Mouse (Mus musculus) C2C12 (cell line): ENCODE measurements around the gene Btbd1.

ENCODE experiments used
- CEBPB ChIP-seq: IDR thresholded peaks from one replicate; pipeline ENCODE4 v1.6.1; 2011; ENCODE audit warnings: low read depth, mild to moderate bottlenecking, control low read depth, moderate library complexity
- CTCF ChIP-seq: IDR thresholded peaks from one replicate; pipeline ENCODE4 v1.5.1; 2011; ENCODE audit not compliant: control insufficient read depth, insufficient read depth, insufficient read length
- MAX ChIP-seq: IDR thresholded peaks from one replicate; pipeline ENCODE4 v1.6.1; 2011; ENCODE audit warnings: mild to moderate bottlenecking, control low read depth
- MYOD1 ChIP-seq: IDR thresholded peaks from one replicate; pipeline ENCODE4 v1.6.1; 2011; ENCODE audit warnings: low read depth; ENCODE audit not compliant: control insufficient read depth, insufficient read length
- USF1 ChIP-seq: IDR thresholded peaks from one replicate; pipeline ENCODE4 v1.6.1; 2011; ENCODE audit warnings: low read depth, mild to moderate bottlenecking, control low read depth, moderate library complexity

GRCm38 (mm10) chr7:81839746-81840145 is 10.5 kb upstream of the Btbd1 start:
- no peak for TF ChIP-seq MAX
- TF ChIP-seq CEBPB: no peak
- TF ChIP-seq CTCF: no peak
- no peak for TF ChIP-seq USF1
- TF ChIP-seq MYOD1: no peak
